Mouse (Mus musculus) spleen, adult 18-20 months (tissue): ENCODE measurements around the gene Dpp8.
A peak's percentile ranks its signal among the peaks of the same experiment; 100 is the strongest.

Experiments
- DNase-seq, 2 experiments: peaks; one replicate each; pipeline ENCODE4 v3.0.0; 2022; ENCODE audit warnings: mixed read lengths in 2 of 2

Dpp8 gene

DNA sequence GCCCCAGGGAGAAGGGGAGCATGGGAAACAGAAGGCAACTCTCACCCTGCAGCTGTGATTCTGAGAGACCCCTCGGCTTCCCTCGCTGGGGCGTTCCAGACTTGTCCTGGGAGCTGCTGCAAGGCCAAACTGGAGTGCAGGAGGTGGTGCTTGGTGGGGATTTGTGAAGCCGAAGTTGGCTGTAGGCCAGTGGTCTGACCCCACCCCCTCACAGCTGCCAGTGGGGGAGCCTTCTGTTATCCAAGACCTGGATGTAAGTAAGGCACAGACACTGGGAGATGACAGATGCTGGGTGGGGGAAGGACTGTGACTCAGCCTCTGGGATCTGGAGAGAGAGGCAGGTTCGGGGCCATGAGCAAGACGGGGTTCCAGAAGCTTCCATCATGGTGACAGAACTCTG is 62.0 kb downstream of the Dpp8 start:
- DNase-seq, result no peak

DNA sequence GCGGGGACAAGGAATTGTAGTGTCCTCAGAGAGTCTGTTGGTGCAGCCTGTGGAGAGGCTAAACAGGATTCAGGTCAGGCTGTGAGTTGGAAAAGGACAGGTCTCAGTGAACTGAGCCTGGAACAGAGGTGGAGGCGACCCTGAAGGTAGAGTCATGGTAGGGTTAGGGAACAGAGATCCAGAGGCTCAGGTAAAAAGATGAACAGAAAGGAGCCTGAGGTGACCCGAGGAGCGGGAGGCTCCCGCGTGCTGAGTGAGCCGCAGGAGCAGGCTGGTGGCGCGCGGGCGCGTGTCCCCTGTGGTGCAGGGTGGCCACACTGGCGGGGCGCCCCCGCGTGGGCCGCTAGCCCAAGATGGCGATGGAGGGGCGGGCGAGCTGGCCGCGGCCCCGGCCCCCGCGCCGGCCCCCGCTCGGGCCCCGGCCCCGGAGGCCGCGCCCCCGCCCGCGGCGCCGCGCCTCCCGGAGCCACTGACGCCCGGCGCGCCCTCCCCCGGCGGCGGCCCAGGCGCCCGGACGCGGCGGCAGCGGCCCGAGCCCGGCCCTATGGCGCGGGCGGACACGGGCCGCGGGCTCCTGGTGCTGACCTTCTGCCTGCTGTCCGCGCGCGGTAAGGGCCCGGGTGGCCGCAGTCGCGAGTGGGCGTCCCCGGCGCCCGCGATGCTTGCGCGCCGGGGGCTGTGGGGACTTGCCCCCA is 68.9 kb downstream of the Dpp8 start, which contains the start of gene Igdcc4:
Gene Igdcc4, plus strand, starts transcription at position 496 of the 695 bp plus-strand sequence.
- DNase-seq, result no peak

DNA sequence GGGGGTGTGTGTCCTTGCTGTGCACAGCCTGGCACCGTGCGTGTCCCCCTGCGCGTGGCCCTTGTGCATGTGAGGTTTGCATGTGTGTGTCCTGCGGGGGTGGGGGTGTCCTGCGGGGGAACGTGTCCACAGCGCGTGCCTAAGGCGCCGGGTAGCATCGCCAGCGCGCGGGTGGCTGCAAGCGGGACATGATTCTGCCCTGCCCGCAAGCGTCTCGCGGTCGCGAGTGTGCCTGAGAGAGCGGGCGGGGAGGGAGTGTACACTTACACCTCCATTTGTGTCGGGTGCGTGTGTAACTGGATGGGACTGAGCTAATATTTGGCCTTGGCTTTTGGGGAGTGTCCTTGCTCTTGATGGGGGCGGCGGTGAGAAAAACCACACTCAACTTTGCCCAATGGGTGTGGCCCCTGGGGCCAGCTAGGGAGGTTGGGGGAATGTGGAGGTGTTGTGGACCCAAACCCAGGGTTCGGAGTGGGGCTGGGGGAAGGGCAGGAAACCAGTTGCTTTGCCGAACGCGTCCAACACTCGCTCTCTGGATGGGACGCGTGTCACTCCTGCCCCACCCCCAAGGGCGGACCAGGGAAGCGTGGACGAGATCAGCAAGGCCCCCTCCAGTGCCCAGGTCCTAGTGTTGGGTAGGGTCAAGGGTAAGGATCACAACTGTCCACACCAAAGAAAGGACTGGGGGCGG is 69.6 kb downstream of the Dpp8 start:
- DNase-seq, result no peak

DNA sequence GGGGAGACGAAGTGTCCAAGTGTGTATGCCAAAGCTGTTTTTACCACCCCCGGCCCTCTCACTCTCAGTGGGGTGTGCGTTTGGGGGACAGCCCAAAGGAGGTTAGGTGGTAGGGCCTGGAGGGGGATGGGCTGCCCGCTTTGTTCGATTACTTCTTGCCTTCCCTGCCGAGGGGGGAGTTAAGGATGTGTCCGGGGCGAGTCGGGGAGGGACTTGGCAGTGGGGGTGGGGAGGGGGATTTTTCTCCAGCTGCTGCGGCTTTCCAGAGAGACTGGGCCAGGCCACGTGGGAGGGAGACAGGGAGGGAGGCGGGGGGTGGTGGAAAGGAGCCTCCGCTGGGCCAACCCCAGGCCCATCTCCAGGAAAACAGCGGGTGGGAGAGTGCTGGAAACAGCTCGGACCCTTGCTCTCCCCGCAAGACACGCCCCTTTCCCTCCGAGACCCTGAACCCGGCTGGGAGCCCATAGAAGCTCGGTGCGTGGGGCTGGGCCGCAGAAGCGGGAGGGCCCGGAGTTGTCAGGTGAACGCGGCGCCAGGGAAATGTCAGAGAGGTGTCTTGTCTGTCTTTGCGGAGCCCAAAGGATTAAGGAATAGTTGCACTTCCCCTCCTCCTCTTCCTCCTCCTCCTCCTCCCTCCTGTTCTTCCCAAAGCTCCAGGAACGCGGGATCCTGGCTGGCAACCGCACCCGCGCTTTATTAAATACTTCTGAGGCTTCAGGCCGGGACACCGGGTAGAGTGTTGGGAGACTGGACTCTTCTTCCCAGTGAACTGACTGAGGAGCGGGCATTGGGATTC is 70.4 kb downstream of the Dpp8 start:
- no peak for DNase-seq

DNA sequence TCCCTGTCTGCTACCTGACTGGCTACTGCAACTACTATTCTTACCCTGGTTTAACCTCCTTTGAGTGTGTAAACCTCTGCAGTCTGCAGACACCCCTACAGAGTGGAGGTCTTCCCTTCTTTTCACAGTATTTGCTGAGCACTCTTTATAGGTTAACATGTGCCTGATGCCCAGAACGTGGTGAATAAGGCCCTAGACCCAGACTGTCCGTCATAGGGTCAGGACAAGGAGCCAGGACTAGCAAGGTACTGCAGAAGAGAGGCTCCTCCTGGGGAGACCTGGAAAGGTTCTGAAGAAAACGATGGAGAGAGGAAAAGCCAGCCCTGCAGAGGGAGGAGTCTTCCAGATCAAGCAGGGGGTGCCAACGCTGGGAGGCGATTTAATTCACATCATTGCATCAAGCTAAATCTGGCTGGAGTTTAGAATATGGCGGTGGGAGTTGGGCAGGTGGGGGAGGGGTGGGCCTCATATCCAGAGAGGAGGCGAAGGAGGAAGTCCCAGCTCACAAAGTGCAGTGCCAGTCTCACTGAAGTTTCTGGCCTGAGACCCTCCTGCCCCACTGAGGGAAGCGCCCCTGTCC is 71.0 kb downstream of the Dpp8 start:
- DNase-seq, result no peak

DNA sequence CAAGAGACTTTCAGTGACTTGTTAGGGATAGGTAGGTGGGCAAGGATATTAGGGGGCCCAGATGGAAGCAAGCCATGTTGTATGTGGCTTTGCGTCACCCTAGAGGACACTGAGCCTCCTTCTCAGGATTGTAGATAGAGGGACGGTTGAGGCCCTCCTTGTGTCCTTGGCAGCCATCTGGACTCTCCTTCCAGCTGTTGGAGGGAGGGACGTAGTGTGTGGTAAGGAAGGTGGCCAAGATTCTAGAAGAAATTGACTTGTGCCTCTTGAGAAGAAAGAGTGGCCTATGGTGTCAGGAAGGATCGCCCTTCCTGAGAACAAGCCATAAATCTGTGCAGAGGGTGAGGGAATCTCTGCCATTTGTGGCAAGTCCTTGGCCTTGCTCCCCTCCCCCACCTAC is 74.6 kb downstream of the Dpp8 start:
- no peak for DNase-seq

DNA sequence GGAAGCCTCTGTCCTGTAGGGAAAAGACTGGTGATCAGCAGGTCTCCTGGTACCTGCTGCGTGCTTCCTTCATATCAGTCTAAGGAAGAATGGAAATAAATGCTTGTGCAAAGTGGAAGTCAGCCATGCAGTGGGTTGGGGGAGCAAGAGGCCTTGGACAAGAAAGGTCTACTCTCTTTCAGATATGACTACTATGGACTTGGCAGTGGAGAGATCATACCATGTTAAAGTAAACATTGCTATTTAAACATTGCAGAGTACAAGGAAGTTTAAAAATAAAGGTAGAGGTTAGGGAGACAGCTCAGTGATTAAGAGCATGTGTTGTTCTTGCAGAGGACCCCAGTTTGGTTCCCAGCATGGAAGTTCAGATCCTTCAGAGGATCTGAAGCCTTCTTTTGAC is 75.7 kb downstream of the Dpp8 start:
- DNase-seq, result no peak

DNA sequence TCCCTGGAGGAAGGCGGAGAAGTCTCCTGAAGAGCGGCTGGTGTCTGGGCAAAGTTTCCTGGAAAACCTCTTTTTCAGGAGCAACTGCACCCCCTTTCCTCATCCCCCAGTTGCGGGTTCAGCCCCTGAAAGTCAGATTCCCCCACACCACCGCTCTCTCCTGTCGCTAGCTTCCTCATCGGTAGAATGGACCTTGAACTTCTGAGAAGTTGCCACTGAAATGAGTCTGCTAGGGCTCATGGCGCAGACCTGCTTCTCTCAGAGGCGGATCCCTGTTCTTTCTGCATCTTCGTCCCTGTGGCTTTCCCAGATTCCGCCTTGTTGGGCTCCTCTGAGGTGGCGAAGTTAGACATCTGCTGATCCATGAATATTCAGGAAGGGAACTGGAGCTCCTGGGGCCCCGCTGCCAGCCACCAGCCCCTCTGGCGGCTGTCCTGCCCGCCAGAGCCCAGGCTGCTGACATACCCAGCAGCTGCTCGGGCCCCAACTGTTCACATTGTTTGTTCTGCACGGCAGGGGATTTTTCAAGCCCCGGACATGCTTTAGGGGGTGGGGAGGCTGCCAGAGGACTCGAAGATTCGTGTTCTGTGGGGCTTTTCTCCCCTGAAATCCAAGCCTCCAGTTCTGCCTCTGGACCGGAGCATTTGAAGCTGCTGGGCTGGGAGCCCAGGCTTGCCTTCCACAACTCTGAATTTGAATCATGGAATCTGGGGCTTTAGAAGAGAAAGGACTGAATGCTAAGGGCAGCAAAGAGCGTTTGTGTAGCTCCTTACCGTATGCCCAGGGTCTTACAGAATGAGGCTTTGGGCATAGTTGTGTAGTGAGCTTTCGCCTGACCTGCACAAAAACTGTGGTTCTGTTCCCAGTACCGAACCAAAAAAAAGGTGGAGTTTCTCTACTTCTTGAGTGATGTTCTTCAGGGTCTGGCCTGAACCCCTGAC is 77.2 kb downstream of the Dpp8 start:
- DNase-seq, result no peak

DNA sequence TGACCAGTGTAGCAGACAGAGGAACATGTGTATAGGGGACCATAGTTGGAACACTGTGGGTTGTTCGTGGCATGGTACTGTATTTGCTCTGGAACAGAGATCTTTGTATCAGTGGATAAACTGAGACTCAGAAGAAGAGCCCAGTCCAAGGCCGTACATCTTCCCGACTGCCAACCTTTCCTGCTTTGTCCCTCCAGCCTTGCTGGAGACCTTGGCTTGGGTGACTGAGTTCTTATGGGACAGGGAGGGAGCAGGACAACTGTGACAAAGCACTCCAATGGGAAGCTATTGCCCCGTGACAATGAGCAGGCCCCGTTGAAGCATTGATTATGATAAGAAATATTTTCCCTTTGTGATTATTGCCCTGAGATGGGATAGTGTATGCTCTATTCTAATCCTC is 79.5 kb downstream of the Dpp8 start:
- DNase-seq, result no peak

DNA sequence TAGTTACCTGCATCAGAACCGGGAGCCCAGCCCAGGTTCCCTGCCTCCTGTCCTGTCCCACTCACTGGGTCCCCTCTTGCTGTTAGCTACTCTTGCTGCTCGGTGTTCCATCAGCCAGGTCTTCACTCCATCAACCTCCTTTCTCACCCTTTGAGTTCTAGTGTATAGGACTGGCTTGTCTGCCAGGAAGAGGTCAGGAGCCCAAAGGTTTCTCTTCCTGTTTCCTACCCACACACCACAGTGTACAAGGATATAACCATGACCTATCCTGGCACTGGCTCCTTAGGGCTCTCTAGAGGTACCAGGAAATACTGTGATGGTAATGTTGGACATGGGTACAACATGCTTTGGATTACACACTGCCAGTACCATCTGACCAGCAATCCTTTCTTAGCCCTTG is 81.5 kb downstream of the Dpp8 start:
- DNase-seq, result no peak

DNA sequence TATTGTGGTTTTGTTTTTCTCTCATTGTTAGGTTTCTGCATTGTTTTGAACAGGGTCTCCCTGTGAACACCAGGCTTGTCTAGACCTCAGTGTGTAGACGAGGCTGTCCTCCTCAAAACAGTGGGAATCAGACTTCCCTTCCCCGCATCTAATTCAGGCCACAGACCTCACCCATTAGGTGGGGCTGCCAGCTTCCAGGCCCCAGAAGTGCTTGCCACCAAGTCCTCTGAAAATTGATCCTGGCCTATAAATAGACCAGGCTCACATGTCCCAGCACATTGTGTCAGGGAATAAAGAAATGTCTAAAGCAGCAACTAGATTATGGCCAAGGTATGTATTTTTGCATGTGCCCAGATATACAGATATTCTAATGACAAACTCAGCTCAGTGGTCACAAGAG is 83.7 kb downstream of the Dpp8 start:
- no peak for DNase-seq

DNA sequence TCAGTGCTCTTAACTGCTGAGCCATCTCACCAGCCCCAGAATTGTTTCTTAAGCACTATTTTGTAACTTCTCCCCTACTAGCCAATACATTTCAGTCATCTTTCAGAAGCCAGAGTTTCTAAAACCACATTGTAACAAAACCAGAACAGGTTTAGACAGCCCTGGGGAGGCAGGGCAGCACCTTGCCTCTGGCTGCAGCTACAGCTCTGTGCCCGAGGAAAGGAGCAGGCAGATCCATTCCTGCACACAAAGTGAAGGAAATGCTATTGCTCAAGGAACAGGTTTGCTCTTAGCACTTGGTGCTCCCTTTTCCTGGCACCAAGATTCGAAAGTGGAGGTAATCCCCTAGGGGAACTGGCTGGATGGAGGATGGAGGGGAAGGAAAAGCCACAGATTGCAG is 85.3 kb downstream of the Dpp8 start:
- DNase-seq, result no peak

DNA sequence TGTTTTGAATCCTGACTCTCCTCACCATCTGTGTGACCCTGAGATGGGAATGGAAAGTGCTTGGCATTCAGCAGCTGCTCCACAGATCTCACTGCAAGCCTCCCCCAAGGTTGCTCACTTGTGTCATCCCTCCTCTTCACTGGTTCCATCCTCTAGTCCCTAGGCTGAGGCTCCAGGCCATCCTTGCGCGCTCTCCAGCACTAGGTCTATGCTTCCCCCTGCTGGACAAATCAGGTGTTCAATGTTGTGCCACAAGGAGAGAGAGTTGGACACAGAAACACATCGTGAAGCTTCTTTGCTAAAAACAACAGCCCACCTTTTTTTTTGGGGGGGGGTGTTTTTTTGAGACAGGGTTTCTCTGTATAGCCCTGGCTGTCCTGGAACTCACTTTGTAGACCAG is 88.7 kb downstream of the Dpp8 start:
- DNase-seq, result peak in 1 of 2 experiments; percentile 58

DNA sequence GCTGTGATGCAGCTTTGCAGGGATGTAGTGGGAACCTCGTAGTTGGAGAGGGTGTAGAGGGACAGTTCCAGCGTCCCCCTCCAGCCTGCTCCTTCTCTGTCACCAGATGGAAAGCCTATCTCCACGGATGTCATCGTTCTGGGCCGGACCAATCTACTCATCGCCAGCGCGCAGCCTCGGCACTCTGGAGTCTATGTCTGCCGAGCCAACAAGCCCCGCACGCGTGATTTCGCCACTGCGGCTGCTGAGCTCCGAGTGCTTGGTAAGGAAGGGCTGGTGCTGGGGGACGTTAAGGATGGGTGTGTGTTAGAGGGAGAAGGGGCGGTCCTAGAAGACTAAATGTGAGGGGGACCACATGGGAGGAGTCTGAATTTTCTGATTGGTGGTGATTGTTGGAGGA is 90.3 kb downstream of the Dpp8 start:
- no peak for DNase-seq

DNA sequence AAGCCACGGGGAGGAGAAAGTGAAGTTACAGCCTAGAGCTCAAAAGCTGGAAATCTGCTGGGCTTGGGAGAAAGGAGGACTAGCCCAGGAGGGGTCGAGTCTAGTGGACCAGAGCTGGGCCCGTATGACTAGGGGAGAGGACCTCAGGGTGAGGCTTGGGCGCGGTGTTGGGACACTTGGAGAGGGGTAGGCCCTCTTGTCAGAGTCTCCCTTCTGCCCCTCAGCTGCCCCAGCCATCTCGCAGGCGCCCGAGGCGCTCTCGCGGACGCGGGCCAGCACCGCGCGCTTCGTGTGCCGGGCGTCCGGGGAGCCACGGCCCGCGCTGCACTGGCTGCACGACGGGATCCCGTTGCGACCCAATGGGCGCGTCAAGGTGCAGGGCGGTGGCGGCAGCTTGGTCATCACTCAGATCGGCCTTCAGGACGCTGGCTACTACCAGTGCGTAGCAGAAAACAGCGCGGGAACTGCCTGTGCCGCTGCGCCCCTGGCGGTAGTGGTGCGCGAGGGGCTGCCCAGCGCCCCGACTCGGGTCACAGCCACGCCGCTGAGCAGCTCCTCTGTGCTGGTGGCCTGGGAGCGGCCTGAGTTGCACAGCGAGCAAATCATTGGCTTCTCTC is 91.4 kb downstream of the Dpp8 start:
- peak in 1 of 2 experiments; percentile 51 for DNase-seq

DNA sequence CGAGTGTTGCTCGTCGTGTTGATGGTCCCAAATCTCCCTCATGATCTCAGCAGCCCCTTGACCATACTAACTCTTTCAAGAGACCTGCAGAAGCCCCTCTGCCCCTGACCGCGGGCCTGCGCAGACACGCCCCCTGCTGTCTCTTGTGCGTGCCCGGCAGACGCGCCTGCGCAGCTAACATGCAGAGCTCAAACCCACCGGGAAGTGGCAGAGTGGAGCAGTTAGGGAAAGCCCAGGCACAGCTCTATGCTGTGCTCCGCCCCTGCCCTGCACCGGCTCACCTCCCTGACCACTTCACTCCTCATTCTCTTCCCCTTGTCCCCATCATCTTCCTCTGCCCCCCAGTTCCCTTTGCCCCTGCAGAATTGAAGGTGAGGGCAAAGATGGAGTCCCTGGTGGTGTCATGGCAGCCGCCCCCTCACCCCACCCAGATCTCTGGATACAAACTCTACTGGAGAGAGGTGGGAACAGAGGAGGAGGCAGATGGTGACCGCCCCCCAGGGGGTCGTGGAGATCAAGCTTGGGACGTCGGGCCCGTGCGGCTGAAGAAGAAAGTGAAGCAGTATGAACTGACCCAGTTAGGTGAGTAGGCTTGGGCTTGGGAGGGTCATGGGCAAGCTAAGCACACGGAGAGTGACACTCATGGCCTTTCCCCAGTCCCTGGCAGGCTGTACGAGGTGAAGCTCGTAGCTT is 96.1 kb downstream of the Dpp8 start:
- DNase-seq, result peak in 1 of 2 experiments; percentile 35

DNA sequence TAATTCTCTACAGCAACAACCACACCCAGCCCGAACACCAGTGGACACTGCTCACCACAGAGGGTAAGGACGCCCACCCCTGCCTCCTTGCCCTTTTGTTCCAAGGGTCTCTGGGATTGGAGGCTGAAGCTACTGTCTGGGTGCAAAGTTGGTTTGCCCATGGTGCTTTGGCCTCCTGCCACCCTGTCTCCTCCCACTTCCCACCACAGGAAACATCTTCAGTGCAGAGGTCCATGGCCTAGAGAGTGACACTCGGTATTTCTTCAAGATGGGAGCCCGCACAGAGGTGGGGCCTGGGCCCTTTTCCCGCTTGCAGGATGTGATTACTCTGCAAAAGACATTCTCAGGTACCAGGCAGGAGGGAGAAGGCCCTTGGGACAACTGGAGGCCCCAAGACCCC is 99.5 kb downstream of the Dpp8 start:
- no peak for DNase-seq
